Mouse (Mus musculus) spleen, postnatal 10 days (tissue): ENCODE measurements at regions not wholly inside any gene's neighbourhood (a gene's known extent, or its start where the extent isn't known, plus 50 kb on each side); places are given as distances from the start of the nearest gene placed in this dataset.

ENCODE experiments used
- DNase-seq, 2 experiments: peaks; one replicate each; pipeline ENCODE4 v3.0.0; 2021 to 2022; ENCODE audit warnings: low spot score in 2 of 2

DNA sequence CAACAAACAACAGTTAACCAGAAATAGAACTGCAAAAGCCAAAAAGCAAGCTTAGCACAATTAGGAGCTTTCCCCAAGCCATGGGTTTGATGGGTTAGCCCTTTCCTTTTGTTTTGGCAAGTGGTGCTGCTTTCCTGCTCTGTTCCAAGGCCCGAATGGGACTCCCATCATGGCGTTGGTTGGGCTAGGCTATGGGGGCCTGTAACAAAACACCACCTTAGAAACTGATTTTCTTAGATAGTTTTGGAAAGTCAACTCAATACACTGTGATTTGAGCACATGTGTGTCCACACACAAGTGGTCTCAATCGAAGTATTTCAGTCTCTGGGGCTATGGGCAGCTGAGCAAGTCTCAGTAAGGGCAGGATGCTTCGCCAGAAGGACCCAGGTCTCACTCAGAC, 470.5 kb upstream of the Kif2a start:
- DNase-seq = no peak

DNA sequence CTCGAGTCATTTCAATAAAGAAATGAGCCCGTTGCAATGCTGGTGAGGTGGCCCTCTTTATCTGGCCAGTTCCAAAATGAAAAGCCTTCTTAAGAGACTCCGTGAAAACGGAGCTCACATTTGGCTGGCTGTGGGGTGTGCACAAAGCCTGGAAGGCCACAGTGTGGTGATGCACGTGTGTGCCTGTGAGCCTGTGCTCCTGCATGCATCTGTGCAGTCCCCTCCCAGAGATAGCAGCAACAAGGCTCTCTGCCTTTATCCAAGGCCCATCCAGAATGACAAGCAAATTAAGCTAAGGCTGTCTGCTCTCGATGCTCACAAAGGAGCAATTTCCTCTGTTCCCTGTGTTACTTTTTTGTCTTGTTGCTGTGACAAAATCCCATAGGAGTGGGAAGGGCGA, 469.5 kb upstream of the Kif2a start:
- no peak for DNase-seq

GRCm38 (mm10) chr13:107485400-107486017, 463.6 kb upstream of the Kif2a start:
- no peak for DNase-seq

- DNase-seq = no peak
These were observed 462.7 kb upstream of the Kif2a start for GRCm38 (mm10) chr13:107484630-107484998.

- no peak for DNase-seq
These were observed 462.2 kb upstream of the Kif2a start for GRCm38 (mm10) chr13:107483967-107484629.

- no peak for DNase-seq
These were observed 453.2 kb upstream of the Kif2a start for GRCm38 (mm10) chr13:107475166-107475565.

GRCm38 (mm10) chr13:107469491-107470276, 447.8 kb upstream of the Kif2a start:
- no peak for DNase-seq

DNA sequence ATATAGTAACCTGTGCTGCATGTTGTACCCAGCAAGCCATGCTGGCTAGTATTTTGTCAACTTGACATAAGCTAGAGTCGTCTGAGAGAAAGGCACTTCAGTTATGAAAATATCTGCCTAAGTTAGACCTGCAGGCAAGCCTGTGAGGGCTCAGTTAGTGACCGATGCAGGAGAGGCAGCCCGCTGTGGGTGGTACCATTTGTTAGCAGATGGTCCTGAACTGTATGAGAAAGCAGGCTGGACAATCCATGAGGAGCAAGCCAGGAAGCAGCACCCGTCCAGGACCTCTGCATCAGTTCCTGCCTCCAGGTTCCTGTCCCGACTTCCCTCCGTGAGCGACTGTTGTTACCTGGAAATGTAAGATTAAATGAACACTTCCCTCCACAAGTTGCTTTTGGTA, 440.9 kb upstream of the Kif2a start:
- DNase-seq = no peak

- DNase-seq = no peak
These were observed 439.4 kb upstream of the Kif2a start for GRCm38 (mm10) chr13:107461048-107461912.

DNA sequence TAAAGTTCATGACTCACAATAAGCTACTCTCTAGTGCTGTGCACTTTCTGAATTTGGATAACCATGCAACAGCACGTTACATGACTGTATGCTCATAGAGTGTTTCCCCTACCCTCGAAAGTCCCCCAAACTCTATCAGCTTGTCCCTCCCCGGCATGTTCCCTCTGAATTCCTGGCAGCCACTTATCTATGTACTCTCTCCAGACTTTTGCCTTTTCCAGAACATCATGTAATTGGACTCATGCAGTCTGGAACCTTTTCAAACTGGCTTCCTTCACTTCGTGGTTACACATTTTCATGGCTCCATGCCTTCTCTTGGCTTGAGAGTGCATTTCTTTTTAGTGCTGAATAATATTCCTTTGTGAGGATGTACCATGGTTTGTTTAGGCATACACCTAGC, 436.8 kb upstream of the Kif2a start:
- no peak for DNase-seq

GRCm38 (mm10) chr13:107457270-107457669, 435.3 kb upstream of the Kif2a start:
- DNase-seq = no peak

- no peak for DNase-seq
These were observed 434.5 kb upstream of the Kif2a start for GRCm38 (mm10) chr13:107456394-107456793.

DNA sequence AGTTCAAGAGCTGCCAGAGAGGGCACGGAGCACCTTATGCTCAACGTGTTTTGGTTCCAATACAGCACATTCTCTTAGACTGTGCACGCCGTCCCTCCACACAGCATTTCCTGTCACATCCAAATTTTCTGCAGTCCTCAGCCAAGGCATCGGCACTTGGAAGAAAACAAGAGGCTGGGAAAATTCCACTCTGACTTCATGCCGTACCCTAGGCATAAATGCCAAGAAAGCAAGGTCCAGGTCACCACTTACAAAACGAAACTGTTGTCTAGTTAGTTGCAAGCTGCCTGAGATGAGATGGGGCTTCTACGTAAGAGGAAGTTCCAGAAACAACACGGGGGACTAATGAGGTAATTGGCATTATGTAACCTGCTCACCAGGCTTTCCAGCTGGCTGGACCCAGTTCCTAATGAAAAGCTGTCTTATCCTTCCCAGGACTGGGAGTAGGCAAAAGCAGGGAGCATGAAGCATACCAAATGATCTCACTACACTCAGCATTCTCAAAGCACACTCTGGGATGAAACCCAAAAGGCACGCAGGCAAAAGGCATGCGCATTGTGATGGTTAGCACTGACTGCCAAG, 427.8 kb upstream of the Kif2a start:
- DNase-seq = no peak

- DNase-seq = no peak
These were observed 425.9 kb upstream of the Kif2a start for GRCm38 (mm10) chr13:107447813-107448212.

DNA sequence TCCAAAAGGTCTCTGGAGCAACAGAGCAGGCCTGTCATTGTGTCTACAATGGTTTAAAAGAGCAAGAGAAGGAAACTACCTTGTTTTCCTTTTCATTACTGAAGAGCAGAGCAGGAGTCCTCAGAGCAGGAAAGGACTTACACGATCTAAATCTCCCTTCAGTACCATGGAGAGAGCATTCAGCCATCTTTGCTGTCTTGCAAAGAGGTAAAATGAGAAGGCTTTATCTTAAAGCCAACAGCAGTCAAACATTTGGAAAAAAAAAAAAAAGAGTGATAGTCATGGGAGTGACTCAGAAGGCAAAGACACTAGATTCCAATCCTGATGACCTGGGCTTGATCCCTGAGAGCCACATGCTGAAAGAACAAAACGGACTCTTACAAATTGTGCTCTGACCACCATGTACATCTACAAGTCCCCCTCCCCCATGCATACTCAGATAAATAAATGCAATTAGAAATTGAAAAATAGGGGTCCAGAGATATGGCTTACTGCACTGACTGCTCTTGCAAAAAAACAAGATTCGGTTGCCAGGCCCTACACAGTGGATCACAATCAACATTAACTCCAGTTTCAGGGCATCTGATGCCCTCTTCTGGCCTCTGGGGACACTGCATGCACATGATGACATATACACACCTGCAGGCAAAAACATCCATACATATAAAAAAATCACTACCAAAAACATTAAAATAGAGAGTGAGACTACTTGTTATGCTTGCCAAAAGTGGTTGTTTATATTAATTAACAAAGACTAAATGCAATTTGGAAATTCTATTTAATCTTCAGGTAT, 397.6 kb upstream of the Kif2a start:
- DNase-seq = no peak

- DNase-seq = no peak
These were observed 388.3 kb upstream of the Kif2a start for GRCm38 (mm10) chr13:107410267-107410666.

GRCm38 (mm10) chr13:107407674-107408026, 385.7 kb upstream of the Kif2a start:
- no peak for DNase-seq

DNA sequence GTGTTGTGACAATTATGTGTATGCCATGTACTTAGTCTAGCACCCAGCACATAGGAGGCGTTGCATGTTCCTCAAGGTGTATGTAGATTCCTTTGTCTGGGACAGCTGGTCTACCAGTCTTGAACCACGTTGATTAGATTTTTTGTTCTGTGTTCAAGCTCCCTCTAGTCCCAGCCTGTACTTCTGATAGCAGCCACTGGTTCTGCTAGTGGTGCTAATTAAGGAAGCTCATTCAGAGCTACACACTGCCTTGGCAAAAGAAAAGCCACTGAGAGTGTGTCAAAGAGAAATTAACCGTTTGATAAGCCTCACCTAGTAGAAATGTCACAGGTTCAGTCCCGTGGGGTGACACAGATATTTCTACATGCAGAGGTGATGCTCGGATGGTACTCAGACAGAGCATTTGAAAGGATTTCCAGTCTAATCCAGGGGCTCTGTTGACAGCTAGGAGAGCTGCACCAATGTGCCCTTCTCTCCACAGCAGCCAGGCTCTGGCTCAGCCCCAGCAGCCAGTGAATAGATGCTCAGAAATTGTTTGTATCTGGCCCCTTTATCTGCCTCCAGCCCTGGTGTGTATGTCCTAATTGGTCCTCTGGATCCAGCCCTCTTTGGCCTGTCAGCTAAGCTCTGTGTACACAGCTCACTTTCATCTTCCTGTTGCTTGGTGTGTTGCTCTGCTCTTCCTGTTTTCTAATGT, 385.2 kb upstream of the Kif2a start:
- no peak for DNase-seq

GRCm38 (mm10) chr13:107398621-107399363, 376.9 kb upstream of the Kif2a start:
- DNase-seq = no peak

DNA sequence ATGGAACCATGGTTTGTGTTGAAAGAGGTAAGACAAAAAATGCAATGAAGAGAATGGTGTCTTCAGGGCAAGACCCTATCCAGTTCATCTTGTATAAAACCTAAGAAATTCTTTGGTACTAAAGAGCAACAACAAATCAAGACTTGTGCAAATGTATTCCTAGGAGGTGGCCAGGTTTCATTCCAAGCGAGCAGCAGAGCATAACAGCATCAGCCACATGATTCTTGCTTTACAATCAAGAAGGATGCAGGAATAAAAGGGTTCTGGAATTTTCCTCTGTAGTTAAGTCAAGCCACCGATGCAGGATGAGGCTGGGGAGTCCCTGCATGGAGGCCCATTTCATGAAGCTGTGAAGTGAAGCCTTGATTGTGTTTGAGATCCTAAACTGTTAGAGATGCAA, 374.1 kb upstream of the Kif2a start:
- no peak for DNase-seq
